Mouse (Mus musculus): ENCODE data around the gene Trf.

DNA sequence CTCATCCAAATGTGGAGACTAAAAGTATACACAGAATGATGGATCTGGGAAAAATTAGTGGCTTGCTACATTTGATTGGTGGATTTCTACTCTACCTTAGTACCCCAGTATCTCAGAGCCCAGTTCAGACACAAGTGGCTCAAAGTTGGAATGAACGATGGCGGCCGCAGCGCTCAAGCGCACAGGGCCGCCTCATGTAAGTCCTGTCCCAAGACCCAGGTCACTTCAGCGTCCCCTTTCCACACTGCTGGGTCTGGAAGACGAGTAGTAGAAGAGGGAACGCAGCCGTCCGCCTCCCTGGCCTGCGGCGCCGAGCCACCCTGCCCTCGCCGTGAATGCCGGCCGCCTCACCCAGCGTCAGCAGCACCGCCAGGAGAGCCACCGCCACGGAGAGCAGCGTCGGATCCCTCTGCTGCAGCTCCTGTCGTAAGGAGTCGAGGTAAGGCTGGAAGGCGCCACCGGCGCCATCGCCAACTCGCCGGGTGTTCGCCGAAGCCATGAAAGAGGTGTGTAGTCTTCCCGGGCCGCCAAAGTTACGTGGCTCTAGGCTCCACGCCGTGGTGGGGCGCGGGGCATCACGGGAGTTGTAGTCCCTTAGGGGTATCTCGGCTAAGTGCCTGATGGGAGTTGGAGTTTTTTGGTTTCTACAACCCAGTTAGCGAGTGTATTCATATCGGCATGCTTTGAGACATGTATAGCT, 28.5 kb downstream of the Trf start, which contains the start of gene Srprb:
- TF ChIP-seq CTCF (conservative IDR thresholded peaks at IDR 0.05; ENCODE audit: low read length): no peak
- no peak for TF ChIP-seq POU5F1 (IDR thresholded peaks at IDR 0.05; ENCODE audit: borderline replicate concordance, low read length)
